ENCODE assay signal across 26 mouse cellular contexts in genomic region chr2:73604579-73604978, GRCm38 (mm10). TPM values are rescaled to one million over a fixed set of nuclear protein-coding genes. Genes with fewer than 3 reads are reported as not detected.
DNase-seq lines count a peak whose midpoint lies in the region; ATAC-seq and TF ChIP-seq lines count a peak whose summit lies in the region.
"Had no signal": no experiment of that assay in that cellular context is flagged by ENCODE, and none has a peak within 500 bp of the region (broad histone marks: within the 10 kb centered on the region; RNA-seq: fewer than 3 reads in every experiment).

No protein-coding gene starts in this region.

- no peak for TF ChIP-seq POLR2A in kidney, adult 2 months (IDR thresholded peaks at IDR 0.05; ENCODE audit: low read depth, low read length)
- TF ChIP-seq POLR2A in olfactory bulb, adult 2 months (IDR thresholded peaks at IDR 0.05; ENCODE audit: insufficient read depth, low read depth, low read length): no peak

- DNase-seq in forebrain, postnatal 0 days: no peak
- DNase-seq in forebrain, embryonic 10.5 days (ENCODE audit: extremely low spot score, low spot score): no peak
- DNase-seq in kidney, adult 2 months: no peak
- DNase-seq: cerebellum, adult 11-12 months; cerebellum, adult 9-11 months; gastrocnemius, postnatal 10 days; heart, postnatal 36 days; liver; lung, adult 2 months; lung, postnatal 10 days; thymus, adult 18-20 months; thymus, postnatal 36 days had no signal

- no peak overlapping the region; the same call in 1 of the 2 replicates for H3K9ac ChIP-seq in forebrain, postnatal 0 days
- H3K9ac ChIP-seq in kidney, embryonic 15.5 days: no peak overlapping the region
- H3K9ac ChIP-seq in midbrain, embryonic 16.5 days (ENCODE audit: low read depth, low read length): no peak overlapping the region
- H3K9ac ChIP-seq in midbrain, embryonic 13.5 days (replicated peaks): no peak overlapping the region
- H3K9ac ChIP-seq: embryonic facial prominence, embryonic 13.5 days; heart, embryonic 15.5 days; liver, embryonic 14.5 days had no signal

- no peak overlapping the region for H3K4me2 ChIP-seq in forebrain, postnatal 0 days (ENCODE audit: low read depth)
- no peak overlapping the region for H3K4me2 ChIP-seq in kidney, embryonic 15.5 days
- H3K4me2 ChIP-seq in midbrain, embryonic 16.5 days (ENCODE audit: low read length): no peak overlapping the region
- H3K4me2 ChIP-seq in midbrain, embryonic 13.5 days (replicated peaks): no peak overlapping the region
- H3K4me2 ChIP-seq: embryonic facial prominence, embryonic 13.5 days; heart, embryonic 15.5 days had no signal

- no peak overlapping the region for H3K4me3 ChIP-seq in forebrain, postnatal 0 days (ENCODE audit: low read depth, low read length)
- no peak overlapping the region for H3K4me3 ChIP-seq in forebrain, embryonic 10.5 days
- no peak overlapping the region for H3K4me3 ChIP-seq in kidney, embryonic 15.5 days (replicated peaks)
- no peak overlapping the region for H3K4me3 ChIP-seq in kidney, adult 2 months (ENCODE audit: insufficient read depth, low read depth, low read length)
- H3K4me3 ChIP-seq in midbrain, embryonic 16.5 days (ENCODE audit: low read depth, low read length): no peak overlapping the region
- H3K4me3 ChIP-seq in midbrain, embryonic 13.5 days (replicated peaks): no peak overlapping the region
- no peak overlapping the region for H3K4me3 ChIP-seq in olfactory bulb, adult 2 months (ENCODE audit: insufficient read depth, low read depth, low read length)
- H3K4me3 ChIP-seq: embryonic facial prominence, embryonic 13.5 days; heart, embryonic 10.5 days; heart, embryonic 15.5 days had no signal

- no peaks in the 10 kb centered on the region for H3K9me3 ChIP-seq in forebrain, postnatal 0 days (ENCODE audit: low read length)
- H3K9me3 ChIP-seq in forebrain, embryonic 10.5 days: no peaks in the 10 kb centered on the region
- no peaks in the 10 kb centered on the region for H3K9me3 ChIP-seq in kidney, embryonic 15.5 days (replicated peaks)
- no peaks in the 10 kb centered on the region for H3K9me3 ChIP-seq in midbrain, embryonic 16.5 days (replicated peaks; ENCODE audit: control insufficient read depth, low read length, poor library complexity, severe bottlenecking)
- H3K9me3 ChIP-seq in midbrain, embryonic 13.5 days: no peaks in the 10 kb centered on the region
- H3K9me3 ChIP-seq: embryonic facial prominence, embryonic 13.5 days; heart, embryonic 10.5 days; heart, embryonic 15.5 days had no signal

- H3K27ac ChIP-seq in forebrain, postnatal 0 days (ENCODE audit: low read depth, low read length): peak overlapping the region; percentile 76
- H3K27ac ChIP-seq in forebrain, embryonic 10.5 days: no peak overlapping the region
- H3K27ac ChIP-seq in kidney, embryonic 15.5 days: no peak overlapping the region
- H3K27ac ChIP-seq in kidney, adult 2 months (ENCODE audit: insufficient read depth, low read depth, low read length): no peak overlapping the region
- peak overlapping the region; percentile 76 for H3K27ac ChIP-seq in midbrain, embryonic 16.5 days (ENCODE audit: low read length)
- no peak overlapping the region for H3K27ac ChIP-seq in midbrain, embryonic 13.5 days
- peak overlapping the region; percentile 21; the same call in 1 of the 2 replicates for H3K27ac ChIP-seq in olfactory bulb, adult 2 months (ENCODE audit: insufficient read depth, low read depth, low read length)
- H3K27ac ChIP-seq: embryonic facial prominence, embryonic 13.5 days; heart, embryonic 10.5 days; heart, embryonic 15.5 days; liver, embryonic 14.5 days; macrophage; stomach, postnatal 0 days had no signal

- WGBS in forebrain, postnatal 0 days: 82% methylated on average over 2 of the region's 2 CpGs
- 85% methylated on average over 2 of the region's 2 CpGs for WGBS in forebrain, embryonic 10.5 days
- 83% methylated on average over 2 of the region's 2 CpGs for WGBS in kidney, embryonic 15.5 days
- WGBS in kidney, adult 2 months: 86% methylated on average over 2 of the region's 2 CpGs
- WGBS in midbrain, embryonic 16.5 days: 84% methylated on average over 2 of the region's 2 CpGs
- 88% methylated on average over 2 of the region's 2 CpGs for WGBS in midbrain, embryonic 13.5 days
- 89% methylated on average over 2 of the region's 2 CpGs for WGBS in olfactory bulb, adult 2 months

- H3K27me3 ChIP-seq in forebrain, postnatal 0 days (ENCODE audit: insufficient read depth, low read length): no peaks in the 10 kb centered on the region
- no peaks in the 10 kb centered on the region for H3K27me3 ChIP-seq in forebrain, embryonic 10.5 days (ENCODE audit: poor library complexity, severe bottlenecking)
- H3K27me3 ChIP-seq in kidney, embryonic 15.5 days: no peaks in the 10 kb centered on the region
- H3K27me3 ChIP-seq in kidney, adult 2 months (replicated peaks; ENCODE audit: control insufficient read depth, insufficient read depth, low read length): no peaks in the 10 kb centered on the region
- no peaks in the 10 kb centered on the region for H3K27me3 ChIP-seq in midbrain, embryonic 16.5 days (ENCODE audit: control insufficient read depth, insufficient read depth, low read depth, low read length)
- H3K27me3 ChIP-seq in midbrain, embryonic 13.5 days: no peaks in the 10 kb centered on the region
- H3K27me3 ChIP-seq: embryonic facial prominence, embryonic 13.5 days; heart, embryonic 15.5 days had no signal

- no peaks in the 10 kb centered on the region for H3K36me3 ChIP-seq in forebrain, postnatal 0 days (ENCODE audit: insufficient read depth)
- H3K36me3 ChIP-seq in forebrain, embryonic 10.5 days (replicated peaks): no peaks in the 10 kb centered on the region
- no peaks in the 10 kb centered on the region for H3K36me3 ChIP-seq in kidney, embryonic 15.5 days
- H3K36me3 ChIP-seq in kidney, adult 2 months (ENCODE audit: control insufficient read depth, insufficient read depth, low read length): no peaks in the 10 kb centered on the region
- no peaks in the 10 kb centered on the region for H3K36me3 ChIP-seq in midbrain, embryonic 16.5 days (ENCODE audit: control insufficient read depth, insufficient read depth, low read length)
- H3K36me3 ChIP-seq in midbrain, embryonic 13.5 days: peaks cover under 1% of the 10 kb centered on the region; the same call in 1 of the 2 replicates
- H3K36me3 ChIP-seq: embryonic facial prominence, embryonic 13.5 days; heart, embryonic 10.5 days; heart, embryonic 15.5 days had no signal

- TF ChIP-seq CTCF in forebrain, postnatal 0 days (IDR thresholded peaks at IDR 0.05; ENCODE audit: low read depth): no peak
- TF ChIP-seq CTCF in kidney, adult 2 months (conservative IDR thresholded peaks at IDR 0.05; ENCODE audit: insufficient read depth, insufficient read length, low read depth, low read length): no peak
- no peak for TF ChIP-seq CTCF in olfactory bulb, adult 2 months (IDR thresholded peaks at IDR 0.05; ENCODE audit: insufficient read depth, low read depth, low read length)

- H3K4me1 ChIP-seq in forebrain, postnatal 0 days (ENCODE audit: insufficient read depth): peaks cover 11% of the 10 kb centered on the region
- peaks cover 14% of the 10 kb centered on the region for H3K4me1 ChIP-seq in forebrain, embryonic 10.5 days
- H3K4me1 ChIP-seq in kidney, embryonic 15.5 days: peaks cover 23% of the 10 kb centered on the region
- 0 out of 2 replicates have a peak, but pooled peaks cover 4% of the 10 kb centered on the region for H3K4me1 ChIP-seq in kidney, adult 2 months (ENCODE audit: control insufficient read depth, insufficient read depth, low read length)
- peaks cover 11% of the 10 kb centered on the region for H3K4me1 ChIP-seq in midbrain, embryonic 16.5 days (ENCODE audit: control insufficient read depth, insufficient read depth, low read length)
- peaks cover 8% of the 10 kb centered on the region for H3K4me1 ChIP-seq in midbrain, embryonic 13.5 days (replicated peaks)
- peaks cover 25% of the 10 kb centered on the region for H3K4me1 ChIP-seq in olfactory bulb, adult 2 months (ENCODE audit: control insufficient read depth, insufficient read depth, low read length)

- ATAC-seq in forebrain, postnatal 0 days: peak; percentile 38
- ATAC-seq in kidney, embryonic 15.5 days (replicated peaks; ENCODE audit: low FRiP score): 0 out of 2 replicates have a peak, but pooled peaks have one; percentile 13
- peak; percentile 65; the same call in 1 of the 2 replicates for ATAC-seq in midbrain, embryonic 16.5 days
- no peak for ATAC-seq in midbrain, embryonic 13.5 days
- ATAC-seq: intestine, postnatal 0 days had no signal

RNA-seq across cellular contexts. Expression of gene Chrna1, which starts 24.4 kb away (rescaled TPM):
- total RNA-seq in forebrain, postnatal 0 days (2014; rRNA removed): 0.05 TPM in 1 of 2 replicates, not detected in the other
- polyA plus RNA-seq in forebrain, postnatal 0 days (2015; fragmentation: Nextera tagmentation; extraction: Ambion mirVana): 0.08 and 0.17 TPM in 2 replicates
- 0.76 and 1.1 TPM in 2 replicates for polyA plus RNA-seq in forebrain, embryonic 10.5 days (2016; fragmentation: Nextera tagmentation; extraction: Ambion mirVana)
- polyA plus RNA-seq in kidney, embryonic 15.5 days (2015; fragmentation: Nextera tagmentation; extraction: Ambion mirVana): 1.3 and 1.4 TPM in 2 replicates
- polyA plus RNA-seq in kidney, adult 2 months (2012; rRNA removed): not detected in 2 replicates
- 0.15 and 0.24 TPM in 2 replicates for polyA plus RNA-seq in midbrain, embryonic 16.5 days (2015; fragmentation: Nextera tagmentation; extraction: Ambion mirVana)
- 0.12 TPM in 2 replicates for polyA plus RNA-seq in midbrain, embryonic 13.5 days (2015; fragmentation: Nextera tagmentation; extraction: Ambion mirVana)
- not detected in 2 replicates for polyA plus RNA-seq in olfactory bulb, adult 2 months (2012; ENCODE audit: insufficient read depth, insufficient read length, low replicate concordance, missing spikeins)
- total RNA-seq: adrenal gland, postnatal 25 days; heart, postnatal 36 days had no signal
- polyA plus RNA-seq: CD4-positive, CD25-positive, alpha-beta regulatory T cell, adult 4 months; macrophage; spleen, adult 2 months had no signal

Comparison
In these comparisons a context has a peak if more than half of its experiments do, and no peak if none do; other contexts are left out.
1. H3K27ac ChIP-seq: peak in forebrain, postnatal 0 days (single experiment), midbrain, embryonic 16.5 days (single experiment) and olfactory bulb, adult 2 months (single experiment); none in forebrain, embryonic 10.5 days (single experiment), kidney, embryonic 15.5 days (single experiment), kidney, adult 2 months (single experiment) and midbrain, embryonic 13.5 days (single experiment).